Mouse (Mus musculus): ENCODE results near the gene Olfr319.
"Not testable (repeated sequence)": the region's sequence is repeated elsewhere in the genome, so short reads cannot be mapped to it uniquely, and the experiment has no call there.

Olfr319 gene

GRCm38 (mm10) chr11:58698862-58699261, at the start of gene Olfr319:
Olfr319 (plus strand) TSS chr11:58699162.
- CTCF ChIA-PET = no interaction called here

- CTCF ChIA-PET = no interaction called here
Observed at GRCm38 (mm10) chr11:58655151-58655550, 43.8 kb upstream of the Olfr319 start.

GRCm38 (mm10) chr11:58658596-58658995, 40.4 kb upstream of the Olfr319 start, which contains the start of gene Olfr322:
Olfr322 (plus strand) TSS chr11:58658782.
- CTCF ChIA-PET = no interaction called here

GRCm38 (mm10) chr11:58669252-58669651, 29.7 kb upstream of the Olfr319 start:
- CTCF ChIA-PET = no interaction called here

- CTCF ChIA-PET = no interaction called here
Observed at GRCm38 (mm10) chr11:58671825-58672224, 27.1 kb upstream of the Olfr319 start.

GRCm38 (mm10) chr11:58680799-58681198, 18.2 kb upstream of the Olfr319 start, which contains the start of gene Olfr320:
Olfr320 (plus strand) TSS chr11:58681099.
- CTCF ChIA-PET = no interaction called here

- CTCF ChIA-PET = no interaction called here
Observed at GRCm38 (mm10) chr11:58709086-58709485, 10.1 kb downstream of the Olfr319 start.

GRCm38 (mm10) chr11:58717723-58718122, 18.8 kb downstream of the Olfr319 start:
- CTCF ChIA-PET = not testable (repeated sequence)

- CTCF ChIA-PET = no interaction called here
Observed at GRCm38 (mm10) chr11:58719701-58720100, 20.7 kb downstream of the Olfr319 start.

- CTCF ChIA-PET = no interaction called here
Observed at GRCm38 (mm10) chr11:58723914-58724313, 25.0 kb downstream of the Olfr319 start, which contains the start of gene Olfr318. Olfr318 (minus strand) TSS chr11:58724014.

GRCm38 (mm10) chr11:58727896-58728650, 29.1 kb downstream of the Olfr319 start:
- CTCF ChIA-PET = not testable (repeated sequence)

GRCm38 (mm10) chr11:58733372-58733771, 34.4 kb downstream of the Olfr319 start:
- CTCF ChIA-PET = interaction anchor here (0.7 kb wide), 1 partner anchor 770 kb away, joined by 4 read pairs; no protein-coding TSS in a partner anchor

- CTCF ChIA-PET = no interaction called here
Observed at GRCm38 (mm10) chr11:58738792-58739262, 39.9 kb downstream of the Olfr319 start, which contains the start of gene Olfr317. Olfr317 (minus strand) TSS chr11:58739212.

- CTCF ChIA-PET = not testable (repeated sequence)
Observed at GRCm38 (mm10) chr11:58751096-58751495, 52.1 kb downstream of the Olfr319 start.

GRCm38 (mm10) chr11:58752434-58752833, 53.5 kb downstream of the Olfr319 start, which contains the start of gene Olfr316:
Olfr316 (plus strand) TSS chr11:58752734.
- CTCF ChIA-PET = no interaction called here
